Mouse (Mus musculus) liver, adult 2 months (tissue): Measurements from ENCODE around the gene Mamld1. TPM values are rescaled to one million over a fixed set of nuclear protein-coding genes. Genes with fewer than 3 reads are reported as not detected.

ENCODE experiments used
- DNase-seq: peaks from one replicate; pipeline ENCODE4 v3.0.0-alpha.2; 2011; ENCODE audit warnings: low read depth, low spot score; ENCODE audit errors: extremely low read depth
- H3K27ac ChIP-seq: fragments of 200-500 bp; replicated peaks from 2 replicates; pipeline ENCODE4 v1.5.1; 2012; ENCODE audit warnings: low read depth, mild to moderate bottlenecking, control low read depth, inconsistent platforms, low read length; ENCODE audit not compliant: insufficient read depth
- H3K27me3 ChIP-seq: fragments of 200-500 bp; 2 replicates; pipeline ENCODE4 v1.6.1; 2012; ENCODE audit warnings: mild to moderate bottlenecking, moderate library complexity, low read length, inconsistent platforms; ENCODE audit not compliant: control insufficient read depth, insufficient read depth
- H3K36me3 ChIP-seq: fragments of 200-500 bp; 2 replicates; pipeline ENCODE4 v1.6.1; 2012; ENCODE audit warnings: low read length, inconsistent platforms; ENCODE audit not compliant: control insufficient read depth, insufficient read depth
- H3K4me1 ChIP-seq: fragments of 200-500 bp; 2 replicates; pipeline ENCODE4 v1.6.1; 2011; ENCODE audit warnings: low read length; ENCODE audit not compliant: control insufficient read depth, insufficient read depth
- H3K4me3 ChIP-seq: fragments of 200-500 bp; 2 replicates; pipeline ENCODE4 v1.5.1; 2011; ENCODE audit warnings: low read depth, mild to moderate bottlenecking, control low read depth, low read length, moderate library complexity; ENCODE audit not compliant: insufficient read depth
- H3K79me2 ChIP-seq: fragments of 200-500 bp; 2 replicates; pipeline ENCODE4 v1.6.1; 2012; ENCODE audit warnings: inconsistent platforms, mild to moderate bottlenecking, low read length, moderate library complexity; ENCODE audit not compliant: control insufficient read depth, insufficient read depth
- H3K9ac ChIP-seq: fragments of 200-500 bp; 2 replicates; pipeline ENCODE4 v1.6.1; 2012; ENCODE audit warnings: low read depth, mild to moderate bottlenecking, control low read depth, inconsistent platforms, low read length
- CTCF ChIP-seq: fragments of 200-500 bp; IDR thresholded peaks from 2 replicates; pipeline ENCODE4 v1.5.1; 2011; ENCODE audit warnings: low read depth, low read length, control low read depth
- POLR2A ChIP-seq: fragments of 200-500 bp; IDR thresholded peaks from 2 replicates; pipeline ENCODE4 v1.6.1; 2011; ENCODE audit warnings: low read length, control low read depth; ENCODE audit not compliant: insufficient read depth; ENCODE audit errors: extremely low read depth
- WGBS: fragments of 180-500 bp; shearing (Covaris S2); methylation state at CpG from one replicate; pipeline ENCODE4 v1.1.7; 2018; 5-methylcytosine and 5-hydroxymethylcytosine counted together
- polyA plus RNA-seq: library from polyadenylated mRNA; depleted of rRNA; stranded (reverse); fragments of >200 nt; gene quantifications from 2 replicates; pipeline ENCODE4 v1.2.3, GENCODE M21; 2012; rRNA removed
- total RNA-seq: library from RNA; depleted of rRNA; stranded (reverse); fragments of >200 nt; gene quantifications from 2 replicates; pipeline ENCODE4 v1.2.3, GENCODE M21; 2014; rRNA removed

Gene Mamld1
- total and polyA plus RNA-seq, 2 experiments: 0.27 to 0.37 TPM

DNA sequence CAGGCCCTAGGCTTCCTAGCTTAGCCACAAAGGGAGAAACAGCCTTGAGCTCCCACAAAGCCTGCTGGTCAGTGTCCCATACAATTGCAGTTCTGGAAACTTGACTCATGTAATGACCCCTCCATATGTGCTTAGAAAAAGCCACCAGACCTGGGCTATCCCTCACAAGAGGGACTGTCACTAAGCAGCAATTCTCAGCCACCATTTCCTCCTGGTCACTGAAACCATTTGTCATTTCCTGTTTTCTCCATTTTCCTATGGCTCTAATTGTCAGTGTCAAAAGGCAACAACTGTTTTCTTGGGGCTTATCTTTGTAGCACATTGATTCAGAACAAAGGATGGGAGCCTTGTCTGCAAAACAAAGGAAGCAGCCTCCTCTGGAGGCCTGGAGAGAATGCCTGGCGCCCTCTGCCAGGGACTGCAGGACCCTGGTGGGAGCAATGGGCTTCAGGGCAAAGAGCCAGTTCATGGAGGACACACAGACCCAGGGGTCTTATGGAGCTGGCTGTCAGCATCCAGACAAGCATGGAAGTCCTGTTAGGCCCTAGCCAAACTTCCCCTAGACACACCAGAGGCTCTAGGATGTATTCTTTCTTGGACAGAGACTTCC, 99.5 kb downstream of the Mamld1 start:
- DNase-seq: no peak
- Histone ChIP-seq H3K79me2 (no peaks in the 10 kb centered on the region), H3K9ac (no peak overlapping the region), H3K36me3 (no peaks in the 10 kb centered on the region), H3K4me3 (no peak overlapping the region), H3K27ac (peak overlapping the region; percentile 32; the same call in 1 of the 2 replicates), H3K27me3 (no peaks in the 10 kb centered on the region), H3K4me1 (no peaks in the 10 kb centered on the region)
- TF ChIP-seq POLR2A: no peak
- no peak for TF ChIP-seq CTCF
- 79% methylated on average over 1 of the region's 1 CpGs for WGBS

DNA sequence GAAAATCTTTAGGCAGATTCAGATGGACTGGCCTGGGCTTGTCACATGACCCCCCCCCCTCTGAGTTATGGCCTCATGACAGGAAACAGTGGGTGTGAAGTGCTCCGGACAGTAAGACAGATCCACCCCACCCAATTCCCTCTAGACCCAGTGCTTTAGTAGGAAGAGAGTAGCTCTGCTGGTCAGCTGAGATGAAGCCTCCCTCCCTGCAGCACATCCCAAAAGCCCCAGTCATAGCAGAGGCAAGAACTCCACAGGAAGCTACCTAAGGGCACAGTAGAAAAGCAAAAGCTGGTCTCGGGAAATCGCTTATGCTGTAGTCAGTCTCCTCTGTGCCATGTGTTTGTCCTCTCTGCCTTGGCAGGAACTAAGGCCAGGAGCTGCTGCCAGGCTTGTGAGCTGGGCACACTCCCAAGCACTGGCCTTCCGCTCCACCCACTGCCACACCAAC, 100.5 kb downstream of the Mamld1 start:
- peak; percentile 73 for DNase-seq
- WGBS: 9% methylated on average over 4 of the region's 4 CpGs
- H3K27ac ChIP-seq: peak overlapping the region; percentile 26; the same call in 1 of the 2 replicates

DNA sequence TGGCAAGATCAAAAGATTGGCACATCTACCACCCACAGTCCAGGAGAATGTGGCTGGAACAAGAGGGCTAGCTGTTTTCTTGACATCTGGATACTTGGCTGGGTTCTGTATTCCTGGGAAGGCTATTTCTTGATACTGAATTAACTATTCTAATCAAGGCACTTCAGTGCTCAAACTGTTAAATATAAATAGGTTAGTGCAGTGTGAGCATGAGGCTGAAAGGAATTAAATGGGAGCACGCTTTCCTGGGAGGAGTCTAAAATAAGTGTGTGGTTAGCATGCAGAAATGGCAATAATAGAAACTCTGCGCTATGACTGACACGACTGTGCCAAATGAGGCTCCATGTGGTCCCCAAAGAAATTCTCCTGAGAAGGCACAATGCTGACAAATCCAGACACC, 131.5 kb downstream of the Mamld1 start:
- Histone ChIP-seq H3K4me1 (peaks cover 6% of the 10 kb centered on the region; the same call in 1 of the 2 replicates), H3K4me3 (no peak overlapping the region), H3K36me3 (no peaks in the 10 kb centered on the region), H3K9ac (no peak overlapping the region), H3K27me3 (no peaks in the 10 kb centered on the region), H3K27ac (no peak overlapping the region), H3K79me2 (no peaks in the 10 kb centered on the region)
- no peak for DNase-seq
- 96% methylated on average over 3 of the region's 3 CpGs for WGBS
- TF ChIP-seq POLR2A: no peak
- no peak for TF ChIP-seq CTCF

More for the DNA sequence above, 100.5 kb downstream of the Mamld1 start:
- no peaks in the 10 kb centered on the region for H3K4me1 ChIP-seq
- no peak overlapping the region for H3K4me3 ChIP-seq
- no peaks in the 10 kb centered on the region for H3K36me3 ChIP-seq
- no peaks in the 10 kb centered on the region for H3K79me2 ChIP-seq
- no peak for TF ChIP-seq CTCF
- TF ChIP-seq POLR2A: no peak
- H3K27me3 ChIP-seq: no peaks in the 10 kb centered on the region
- H3K9ac ChIP-seq: no peak overlapping the region

DNA sequence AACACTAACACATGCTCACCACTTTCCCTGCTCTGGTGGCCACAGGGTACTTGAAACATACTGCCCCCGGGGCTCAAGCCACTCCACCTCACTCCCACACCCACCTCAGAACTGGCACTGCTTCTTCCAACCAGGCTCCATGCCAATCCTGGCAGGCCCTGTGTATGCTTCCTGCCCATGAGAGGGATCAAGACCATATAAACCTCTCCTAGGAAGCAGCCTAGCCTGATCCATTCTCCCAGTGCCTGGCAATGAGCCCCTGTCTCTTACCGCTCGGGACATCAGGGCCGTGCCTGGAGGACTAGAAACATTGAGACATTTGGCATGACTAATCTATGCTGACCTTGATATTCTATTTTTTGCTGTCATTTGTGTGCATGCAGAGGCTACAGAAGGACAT, 133.6 kb downstream of the Mamld1 start:
- Histone ChIP-seq H3K36me3 (no peaks in the 10 kb centered on the region), H3K79me2 (no peaks in the 10 kb centered on the region), H3K27me3 (no peaks in the 10 kb centered on the region), H3K9ac (no peak overlapping the region), H3K27ac (no peak overlapping the region), H3K4me1 (peaks cover 8% of the 10 kb centered on the region; the same call in 1 of the 2 replicates), H3K4me3 (no peak overlapping the region)
- TF ChIP-seq CTCF (no peak), POLR2A (no peak)
- WGBS: 29% methylated on average over 4 of the region's 4 CpGs
- DNase-seq: no peak

- 11% methylated on average over 1 of the region's 1 CpGs for WGBS
- Histone ChIP-seq H3K9ac (no peak overlapping the region), H3K4me3 (no peak overlapping the region), H3K27ac (no peak overlapping the region), H3K36me3 (no peaks in the 10 kb centered on the region), H3K79me2 (no peaks in the 10 kb centered on the region), H3K4me1 (peaks cover 12% of the 10 kb centered on the region; the same call in 1 of the 2 replicates), H3K27me3 (no peaks in the 10 kb centered on the region)
- peak; percentile 79 for DNase-seq
- TF ChIP-seq CTCF (no peak), POLR2A (no peak)
These were observed 136.3 kb downstream of the Mamld1 start for GRCm38 (mm10) chrX:71186396-71186795.

GRCm38 (mm10) chrX:71204776-71205175, 154.7 kb downstream of the Mamld1 start:
- H3K9ac ChIP-seq: no peak overlapping the region
- H3K79me2 ChIP-seq: no peaks in the 10 kb centered on the region
- 85% methylated on average over 2 of the region's 2 CpGs for WGBS
- H3K27me3 ChIP-seq: no peaks in the 10 kb centered on the region
- no peak for DNase-seq
- no peak for TF ChIP-seq POLR2A
- no peak for TF ChIP-seq CTCF
- no peaks in the 10 kb centered on the region for H3K36me3 ChIP-seq
- H3K27ac ChIP-seq: no peak overlapping the region
- no peaks in the 10 kb centered on the region for H3K4me1 ChIP-seq
- no peak overlapping the region for H3K4me3 ChIP-seq

Other genes with a start within 250 kb of the Mamld1 start
- gene Mtm1, start 160.5 kb downstream of the Mamld1 start, total RNA-seq: 15.0 and 18.6 TPM in 2 replicates
- 2.1 and 2.4 TPM in 2 replicates for gene Mtm1, start 160.5 kb downstream of the Mamld1 start, polyA plus RNA-seq